Mouse (Mus musculus): ENCODE measurements around the gene Obp2b.

GRCm38 (mm10) chr2:25741671-25742070 is 4.9 kb downstream of the Obp2b start:
- TF ChIP-seq POLR2A (IDR thresholded peaks at IDR 0.05; ENCODE audit: borderline replicate concordance, extremely low read depth, low read depth, low read length): no peak
- no peak for TF ChIP-seq CTCF (IDR thresholded peaks at IDR 0.05; ENCODE audit: insufficient read depth, low read length)
